Mouse (Mus musculus) hematopoietic stem cell, adult 5-6 weeks (primary cell): ENCODE results near the gene Ppm1h. TPM values are rescaled to one million over a fixed set of nuclear protein-coding genes. Genes with fewer than 3 reads are reported as not detected.
"Not testable (repeated sequence)": the region's sequence is repeated elsewhere in the genome, so short reads cannot be mapped to it uniquely, and the experiment has no call there.

Experiments used
- ATAC-seq, 2 experiments: fragments of 125-278 bp in 1 of 2; replicated peaks in 1 of 2; 2 replicates each; pipeline ENCODE4 v1.8.0; 2016 to 2017; ENCODE audit warnings: inconsistent platforms in 2 of 2, mild to moderate bottlenecking in 2 of 2, moderate number of reproducible peaks in 2 of 2, low read depth in 1 of 2, moderate TSS enrichment in 1 of 2; ENCODE audit not compliant: low FRiP score in 2 of 2, poor library complexity in 2 of 2, severe bottlenecking in 2 of 2, insufficient read depth in 1 of 2, low TSS enrichment in 1 of 2
- total RNA-seq: library from RNA; stranded (forward); fragments of 172-1452, 232-1000 nt; gene quantifications from 2 replicates; pipeline ENCODE4 v1.2.3, GENCODE M21; 2017

Gene Ppm1h
- total RNA-seq, 1 experiment from 2014 or later, result 23.1 TPM

DNA sequence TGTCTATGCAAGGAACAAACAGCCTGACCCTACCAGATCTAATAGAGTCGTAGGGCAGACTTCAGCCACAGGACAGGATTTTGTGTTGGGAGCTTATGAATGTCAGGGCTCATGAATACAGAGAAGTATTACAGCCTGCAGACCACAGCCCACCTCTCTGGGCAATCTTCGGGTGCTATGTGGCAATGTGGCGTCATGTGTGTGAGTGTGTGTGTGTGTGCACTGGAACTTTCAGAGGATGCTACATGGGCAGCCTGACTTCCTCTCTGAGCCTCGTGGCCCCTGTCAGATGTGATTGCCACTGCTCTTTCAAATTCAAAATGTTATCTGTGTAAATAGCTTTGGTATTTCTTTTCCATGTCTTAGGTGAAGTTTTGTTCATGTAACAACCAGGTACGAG lies 266.3 kb downstream of the Ppm1h start:
- ATAC-seq, result 0 out of 4 replicates have a peak, but pooled peaks have one; percentile 42 to 56

DNA sequence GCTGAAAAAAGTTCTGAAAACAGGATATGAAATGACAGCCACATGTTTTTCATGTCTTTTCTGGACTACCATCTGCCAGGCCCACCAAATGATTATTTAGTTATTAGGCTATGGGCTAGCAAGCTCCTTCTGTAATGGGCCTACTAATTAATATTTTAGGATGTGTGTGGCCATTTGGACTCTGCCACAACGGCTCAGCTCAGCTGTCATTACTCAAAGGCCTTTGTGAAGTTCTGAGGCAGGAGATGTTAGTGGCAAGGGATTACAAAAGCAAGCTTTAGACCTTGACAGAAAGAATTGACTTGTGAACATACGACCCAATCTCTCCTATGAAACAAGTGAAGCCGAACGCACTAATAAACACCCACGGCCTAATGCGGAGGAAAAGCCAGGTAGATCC lies 272.4 kb downstream of the Ppm1h start:
- no peak for ATAC-seq

DNA sequence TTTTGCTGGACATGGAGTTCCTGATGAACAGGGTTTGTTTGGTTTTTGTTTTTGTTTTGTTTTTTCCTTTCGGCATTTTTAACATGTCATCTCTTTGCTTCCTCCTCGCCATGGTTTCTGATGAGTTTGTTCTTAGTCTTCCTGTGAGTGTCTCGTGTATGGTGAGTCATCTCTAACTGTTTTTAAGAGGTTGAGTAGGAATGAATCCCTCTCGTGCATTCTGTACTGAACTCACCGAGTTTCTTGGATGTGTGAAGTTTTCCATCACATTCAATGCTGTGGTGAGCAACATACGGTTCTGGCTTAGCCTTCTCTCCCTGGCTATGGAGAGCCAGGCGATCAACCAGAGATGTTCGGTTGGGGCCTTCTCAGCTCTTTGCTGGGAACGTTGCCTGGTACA lies 275.0 kb downstream of the Ppm1h start:
- no peak for ATAC-seq

DNA sequence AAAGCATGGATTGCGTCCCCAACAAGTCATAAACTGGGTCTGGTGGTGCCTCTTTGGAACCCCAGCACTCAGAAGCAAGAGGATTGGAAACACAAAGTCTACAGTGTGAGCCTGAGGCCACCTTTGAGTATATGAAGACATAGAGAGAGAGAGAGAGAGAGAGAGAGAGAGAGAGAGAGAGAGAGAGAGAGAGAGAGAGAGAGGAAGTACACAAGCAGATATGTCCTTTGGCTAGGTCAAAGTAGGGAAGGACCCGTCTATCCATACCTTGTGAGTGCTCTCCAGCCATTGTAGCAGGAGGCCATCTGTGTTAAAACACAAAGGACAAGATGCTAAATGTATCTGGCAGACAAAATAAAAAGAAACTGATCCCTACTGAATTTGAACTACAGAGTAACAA lies 279.4 kb downstream of the Ppm1h start:
- no peak for ATAC-seq

DNA sequence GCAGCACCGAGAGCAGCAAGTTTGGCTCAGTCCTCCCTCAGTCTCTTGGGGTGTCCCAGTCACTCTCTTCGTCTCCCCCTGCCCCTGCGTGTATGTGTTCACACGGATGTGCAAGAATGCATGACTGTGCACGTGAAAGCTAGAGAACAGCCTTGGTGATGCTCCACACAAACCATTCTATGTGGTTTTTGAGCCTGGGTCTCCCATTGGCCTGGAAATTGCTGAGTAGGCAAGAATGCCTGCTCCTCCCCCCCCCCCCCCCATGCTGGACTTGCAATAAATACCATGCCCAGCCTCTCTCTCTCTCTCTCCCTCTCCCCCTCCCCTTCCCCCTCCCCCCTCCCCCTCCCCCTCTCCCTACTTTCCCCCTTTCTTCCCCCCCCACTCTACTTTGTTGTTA lies 280.1 kb downstream of the Ppm1h start:
- ATAC-seq, result no peak

DNA sequence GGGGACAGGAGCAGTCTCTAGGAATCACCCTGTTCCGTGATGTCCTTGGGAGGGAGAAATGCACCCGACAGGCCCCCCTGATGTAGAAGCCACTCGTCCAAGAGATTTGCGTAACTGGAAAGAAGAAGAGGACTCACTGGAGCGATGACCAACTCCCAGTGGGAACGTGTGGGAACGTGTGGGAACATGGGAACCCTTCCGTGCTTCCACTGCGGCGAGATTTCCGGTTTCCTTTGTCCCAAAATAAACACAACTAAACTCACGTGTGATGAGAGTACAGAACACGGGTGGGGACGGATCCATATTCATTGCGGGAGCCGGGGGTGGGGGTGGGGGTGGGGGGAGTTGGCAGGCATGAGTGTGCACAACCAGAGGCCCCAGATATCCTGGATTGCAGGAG lies 281.7 kb downstream of the Ppm1h start:
- no peak for ATAC-seq

DNA sequence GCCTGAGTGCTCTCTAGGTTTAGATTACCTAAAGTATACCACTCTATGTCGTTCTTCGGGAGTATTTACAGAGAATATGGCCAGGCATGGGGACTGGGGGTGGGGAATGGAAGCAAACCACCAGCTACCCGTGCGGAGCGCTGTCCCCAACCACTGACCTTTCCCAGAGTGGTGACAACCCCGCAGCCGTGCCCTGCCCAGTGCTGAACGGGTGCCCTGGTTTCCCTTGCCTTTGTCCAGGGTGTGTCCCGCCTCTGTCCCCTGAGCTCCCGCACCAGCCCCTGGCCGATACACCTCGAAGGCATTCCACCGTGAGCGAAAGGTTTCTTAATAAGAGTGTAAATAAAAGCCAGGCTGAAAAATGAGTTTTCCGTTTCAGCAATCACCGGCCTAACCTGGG lies 282.2 kb downstream of the Ppm1h start:
- ATAC-seq, result no peak

DNA sequence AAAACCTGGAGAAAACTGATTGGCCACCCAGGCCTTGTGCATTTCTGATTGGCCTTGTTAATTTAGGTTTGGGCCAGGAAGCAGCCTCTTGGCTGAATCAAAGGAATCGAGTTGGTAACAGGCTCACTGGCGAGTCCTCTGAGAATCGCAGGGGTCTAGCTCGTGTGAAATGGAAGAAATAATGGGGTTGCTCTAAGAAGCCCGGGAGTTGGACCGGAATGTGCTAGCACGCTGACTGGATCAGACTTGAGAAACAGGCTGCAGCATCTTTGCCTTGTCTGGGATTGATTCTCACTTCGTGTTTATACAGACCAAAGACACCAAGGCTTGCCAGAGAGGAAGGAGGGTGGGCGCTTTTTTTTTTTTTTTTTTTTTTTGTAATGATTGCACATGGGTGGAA lies 282.9 kb downstream of the Ppm1h start:
- no peak for ATAC-seq

DNA sequence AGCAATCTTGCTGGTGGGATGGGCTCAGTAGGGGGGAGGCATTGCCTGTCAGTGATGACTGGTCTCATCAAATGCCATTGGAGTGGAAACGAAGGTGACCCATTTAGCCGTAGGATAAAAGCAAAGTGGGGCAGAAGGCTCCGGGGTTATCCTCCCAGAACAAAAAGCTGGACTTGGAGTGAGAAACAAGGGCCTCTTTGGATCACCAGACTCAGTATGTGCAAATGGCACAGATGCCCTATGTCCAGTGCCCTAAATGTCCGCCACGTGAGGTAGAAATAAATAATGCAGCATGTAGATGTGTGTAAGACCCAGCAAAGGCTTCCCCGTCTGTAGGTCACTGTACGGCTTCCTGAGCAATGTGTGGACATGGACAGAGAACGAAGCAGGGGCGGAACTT lies 284.1 kb downstream of the Ppm1h start:
- no peak for ATAC-seq

DNA sequence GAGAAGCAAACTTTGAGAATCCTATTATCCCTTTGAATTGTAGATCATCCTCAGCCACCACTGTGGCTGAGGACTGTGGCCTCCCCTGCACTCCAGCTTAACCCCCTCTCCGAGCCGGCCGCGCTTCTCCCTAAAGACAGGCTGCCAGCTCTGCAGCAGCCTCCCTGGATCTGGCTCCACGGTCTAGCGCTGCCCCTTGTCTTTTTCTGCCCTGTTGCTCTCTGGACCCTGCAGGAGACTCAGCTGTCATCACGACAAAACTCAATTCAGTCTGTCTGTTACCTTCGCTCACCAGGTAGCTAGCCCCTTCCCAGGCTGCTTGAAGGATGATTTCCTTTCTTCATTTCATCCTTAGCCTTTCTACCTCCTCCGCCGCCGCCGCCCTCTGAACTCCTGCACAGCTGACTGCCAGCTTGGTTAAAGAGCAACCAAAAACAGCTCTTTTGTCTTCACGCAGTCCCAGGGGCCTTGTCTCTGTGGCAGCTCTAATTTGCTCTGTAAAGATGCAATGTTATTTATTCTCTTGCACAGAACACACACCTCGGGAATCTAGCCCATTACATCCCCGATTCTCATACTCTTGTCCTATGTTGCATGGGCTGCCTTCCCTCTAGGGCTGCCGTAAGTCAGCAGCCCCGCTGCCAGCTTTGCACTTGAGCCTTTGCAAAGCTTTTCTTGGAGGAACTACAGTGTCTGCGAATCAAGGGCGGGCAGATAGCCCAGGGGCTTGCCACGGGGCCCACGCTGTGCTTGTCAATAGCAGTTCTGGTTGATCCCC lies 285.1 kb downstream of the Ppm1h start:
- ATAC-seq, result peak; percentile 61 to 69

DNA sequence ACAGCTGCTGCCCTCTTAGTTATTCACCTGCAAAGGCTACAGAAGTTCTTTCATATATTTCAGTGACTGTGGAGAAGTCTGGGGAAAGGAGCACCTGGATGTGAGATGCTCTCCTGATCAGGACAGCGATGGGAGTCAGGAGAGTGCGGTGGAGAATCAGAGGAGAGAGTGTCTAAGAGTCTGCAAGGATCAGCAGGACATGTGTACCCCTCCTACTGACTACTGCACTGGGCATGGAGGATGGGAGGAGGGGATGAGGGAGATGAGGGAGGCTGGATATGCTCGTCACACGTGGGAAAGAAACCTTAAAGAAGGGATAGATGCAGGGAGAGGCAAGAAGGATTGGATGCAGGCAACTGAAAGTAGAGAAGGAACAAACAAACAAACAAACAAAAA lies 285.7 kb downstream of the Ppm1h start:
- ATAC-seq, result no peak

DNA sequence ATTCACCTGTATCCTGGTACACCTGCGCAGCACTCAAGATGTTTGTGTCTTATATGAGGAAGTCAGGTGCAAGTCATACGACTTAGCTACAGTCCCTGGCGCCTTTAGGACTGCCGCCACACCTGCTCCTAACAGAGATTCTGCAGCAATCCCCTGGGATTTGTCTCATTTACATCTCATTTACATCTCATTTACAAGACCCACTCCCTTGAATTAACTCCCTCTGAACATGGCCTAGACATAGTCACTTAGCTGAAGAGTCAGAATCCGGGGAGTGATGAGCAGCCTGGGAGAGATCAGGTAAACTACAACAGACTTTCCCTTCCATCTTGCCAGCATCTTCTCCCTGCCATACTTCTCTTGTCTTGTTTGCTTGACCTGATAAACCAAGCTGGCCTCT lies 287.1 kb downstream of the Ppm1h start:
- ATAC-seq, result not testable (repeated sequence)

DNA sequence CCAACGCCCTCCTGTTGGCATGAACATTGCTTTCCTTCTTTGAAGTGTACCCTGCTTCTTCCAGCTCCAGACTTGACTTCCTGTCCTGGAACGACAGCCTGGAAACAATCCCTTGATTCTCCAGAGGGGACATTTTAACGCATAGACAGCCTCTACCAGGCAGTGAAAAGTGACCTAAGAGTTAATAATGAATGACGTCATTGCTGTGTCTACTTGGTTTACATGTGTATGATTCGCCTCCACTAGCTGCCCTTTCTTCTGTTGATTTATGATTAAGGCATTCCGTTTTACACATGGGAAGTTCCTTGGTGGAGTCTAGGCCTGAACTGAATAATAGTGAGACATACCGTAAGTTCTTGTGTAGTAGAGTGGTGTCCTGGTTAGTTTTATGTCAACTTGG lies 287.9 kb downstream of the Ppm1h start:
- no peak for ATAC-seq

DNA sequence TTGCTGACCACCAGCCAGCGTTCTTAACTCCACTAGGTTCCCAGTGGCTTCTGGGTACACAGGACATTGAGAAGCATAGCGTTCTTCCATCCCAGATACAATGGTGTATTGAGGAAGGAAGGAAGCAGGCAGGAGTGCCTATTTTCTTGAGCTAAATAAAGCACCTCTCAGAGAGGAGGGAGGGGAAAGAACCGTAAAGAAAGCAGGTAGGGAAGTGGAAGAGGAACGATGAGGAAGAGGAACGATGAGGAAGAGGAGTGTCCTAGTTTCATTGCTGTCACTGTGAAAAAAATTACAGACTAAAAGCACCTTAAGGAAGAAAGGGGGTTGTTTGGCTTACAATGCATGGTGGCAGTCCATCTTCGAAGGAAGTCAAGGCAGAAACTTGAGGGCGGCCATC lies 291.6 kb downstream of the Ppm1h start:
- ATAC-seq, result no peak

DNA sequence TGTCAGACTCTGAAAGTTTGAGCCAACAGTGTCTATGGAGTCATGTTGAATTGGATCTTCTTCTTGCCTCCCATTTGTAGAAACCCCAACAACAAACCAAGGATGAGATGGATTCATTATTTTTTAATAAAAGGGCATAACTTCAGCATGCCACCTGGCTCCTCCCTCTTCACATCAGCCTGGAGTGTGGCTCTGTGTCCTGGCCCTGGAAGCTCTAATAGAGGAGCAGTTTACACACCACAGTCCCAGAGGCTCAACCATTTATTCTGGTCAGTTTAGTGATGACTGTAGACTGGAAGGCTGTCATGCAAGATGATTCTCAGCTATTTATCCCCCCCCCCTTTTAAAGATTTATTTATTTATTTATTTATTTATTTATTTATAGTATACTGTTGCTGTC lies 294.7 kb downstream of the Ppm1h start:
- ATAC-seq, result no peak

DNA sequence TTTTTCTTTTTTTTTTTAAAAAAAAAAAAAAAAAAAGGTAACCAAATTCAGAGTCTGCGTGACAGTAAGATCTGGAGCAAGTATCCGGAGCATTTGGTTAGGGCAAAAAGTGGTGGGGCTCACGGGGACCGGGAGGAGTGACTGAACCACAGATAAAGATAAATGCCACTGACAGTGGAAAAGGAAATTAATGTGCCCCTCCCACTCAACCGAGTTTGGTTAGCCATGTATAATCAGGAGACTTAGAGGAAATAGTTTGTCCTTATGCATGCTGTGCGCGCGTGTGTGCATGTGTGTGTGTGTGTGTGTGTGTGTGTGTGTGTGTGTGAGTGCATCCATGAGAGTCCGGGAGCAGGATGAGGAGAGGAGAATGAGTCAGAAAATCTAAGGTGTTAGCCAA lies 297.5 kb downstream of the Ppm1h start:
- ATAC-seq, result 0 out of 4 replicates have a peak, but pooled peaks of 1 of the 2 experiments have one; percentile 7

DNA sequence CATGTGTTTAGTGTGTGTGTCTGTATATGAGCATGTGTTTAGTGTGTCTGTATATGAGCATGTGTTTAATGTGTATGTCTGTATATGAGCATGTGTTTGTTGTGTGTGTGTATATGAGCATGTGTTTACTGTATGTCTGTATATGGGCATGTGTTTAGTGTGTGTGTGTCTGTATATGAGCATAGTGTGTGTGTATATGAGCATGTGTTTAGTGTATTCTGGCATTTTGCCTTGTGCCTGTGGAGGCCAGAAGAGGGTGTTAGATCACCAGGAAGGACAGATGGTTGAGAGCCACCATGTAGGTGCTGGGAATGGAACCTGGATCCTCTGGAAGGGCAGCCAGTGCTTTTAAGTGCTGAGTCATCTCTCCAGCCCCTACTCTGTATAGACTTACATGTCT lies 300.8 kb downstream of the Ppm1h start:
- no peak for ATAC-seq

DNA sequence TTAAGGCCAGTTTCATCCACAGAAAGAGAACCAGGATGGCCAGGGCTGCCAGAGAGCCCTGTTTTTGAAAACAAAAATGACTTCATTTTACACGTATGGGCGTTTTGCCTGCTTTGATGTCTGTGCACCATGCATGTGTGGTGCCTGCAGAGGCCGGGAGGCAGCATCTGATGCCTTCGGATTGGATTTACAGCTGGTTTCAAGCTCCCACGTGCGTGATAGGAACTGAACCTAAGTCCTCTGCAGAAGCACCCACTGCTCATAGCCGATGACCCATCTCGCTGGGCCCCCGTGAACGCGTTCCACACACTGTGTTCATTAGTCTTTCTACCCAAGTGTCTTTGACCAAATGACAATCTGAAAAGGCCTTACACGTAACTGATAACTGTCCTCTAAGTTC lies 301.6 kb downstream of the Ppm1h start:
- ATAC-seq, result no peak

DNA sequence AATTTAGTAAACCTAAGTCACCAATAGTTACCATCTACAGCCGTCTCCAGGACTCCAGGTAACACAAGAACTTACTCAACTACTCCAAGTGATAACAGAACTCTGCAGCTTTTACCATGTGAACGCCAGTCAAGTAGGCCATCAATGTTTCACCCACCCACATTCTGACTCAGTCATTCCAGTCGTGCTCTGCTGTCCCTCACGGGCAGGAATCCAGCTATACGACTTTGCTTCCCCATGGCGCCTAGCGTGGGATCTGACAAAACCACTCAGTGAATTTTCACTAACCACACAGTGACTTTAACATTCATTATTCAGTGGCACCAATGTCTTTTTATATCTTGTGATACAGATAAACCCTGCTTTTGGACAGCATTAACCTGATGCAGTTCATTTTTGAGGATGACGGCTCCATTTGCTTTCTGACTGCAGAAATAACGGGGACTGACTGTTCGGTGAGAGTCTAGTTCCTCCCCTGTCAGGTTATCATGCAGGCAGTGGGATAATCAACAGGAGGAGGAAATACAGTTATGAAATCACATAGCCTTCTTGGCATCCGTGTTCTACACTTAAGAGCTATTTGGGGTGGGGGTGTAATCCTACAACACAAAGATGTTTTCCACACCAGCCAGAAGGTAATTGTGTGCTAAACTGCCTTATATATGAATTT lies 304.5 kb downstream of the Ppm1h start:
- ATAC-seq, result no peak
